Mouse (Mus musculus): ENCODE results near the gene Megf6. TPM values are rescaled to one million over a fixed set of nuclear protein-coding genes. Genes with fewer than 3 reads are reported as not detected.

Megf6 gene
- polyA plus RNA-seq, 1 experiment from 2014 or later: 10.3 TPM

GRCm38 (mm10) chr4:154247207-154248091 lies 76.9 kb downstream of the Megf6 start:
- Histone ChIP-seq H3K4me1 (ENCODE audit: control insufficient read depth, insufficient read depth, low read depth, low read length) (peaks cover 4% of the 10 kb centered on the region; the same call in 1 of the 2 replicates), H3K27me3 (replicated peaks; ENCODE audit: control insufficient read depth, insufficient read depth, low read length) (no peaks in the 10 kb centered on the region), H3K27ac (ENCODE audit: low read depth, low read length) (no peak overlapping the region), H3K9ac (ENCODE audit: low read depth, low read length) (no peak overlapping the region), H3K4me2 (ENCODE audit: low read length) (no peak overlapping the region), H3K9me3 (ENCODE audit: control insufficient read depth, low read length) (no peaks in the 10 kb centered on the region), H3K4me3 (ENCODE audit: low read length) (no peak overlapping the region), H3K36me3 (ENCODE audit: control insufficient read depth, insufficient read depth, low read length) (no peaks in the 10 kb centered on the region)
- 45% methylated on average over 21 of the region's 22 CpGs for WGBS
- ATAC-seq: no peak

GRCm38 (mm10) chr4:154248092-154248805 lies 77.7 kb downstream of the Megf6 start:
- 67% methylated on average over 21 of the region's 21 CpGs for WGBS
- Histone ChIP-seq H3K4me1 (ENCODE audit: control insufficient read depth, insufficient read depth, low read depth, low read length) (peaks cover 4% of the 10 kb centered on the region), H3K9ac (ENCODE audit: low read depth, low read length) (peak overlapping the region; percentile 23; the same call in 1 of the 2 replicates), H3K36me3 (ENCODE audit: control insufficient read depth, insufficient read depth, low read length) (no peaks in the 10 kb centered on the region), H3K4me3 (ENCODE audit: low read length) (no peak overlapping the region), H3K27ac (ENCODE audit: low read depth, low read length) (no peak overlapping the region), H3K27me3 (replicated peaks; ENCODE audit: control insufficient read depth, insufficient read depth, low read length) (no peaks in the 10 kb centered on the region), H3K4me2 (ENCODE audit: low read length) (no peak overlapping the region), H3K9me3 (ENCODE audit: control insufficient read depth, low read length) (no peaks in the 10 kb centered on the region)
- ATAC-seq: no peak

- H3K9me3 ChIP-seq (ENCODE audit: control insufficient read depth, low read length): no peaks in the 10 kb centered on the region
- peak overlapping the region; percentile 10; the same call in 1 of the 2 replicates for H3K4me2 ChIP-seq (ENCODE audit: low read length)
- peaks cover 4% of the 10 kb centered on the region for H3K4me1 ChIP-seq (ENCODE audit: control insufficient read depth, insufficient read depth, low read depth, low read length)
- H3K27me3 ChIP-seq (replicated peaks; ENCODE audit: control insufficient read depth, insufficient read depth, low read length): no peaks in the 10 kb centered on the region
- H3K4me3 ChIP-seq (ENCODE audit: low read length): no peak overlapping the region
- WGBS: 53% methylated on average over 8 of the region's 8 CpGs
- peak overlapping the region; percentile 46 for H3K9ac ChIP-seq (ENCODE audit: low read depth, low read length)
- H3K27ac ChIP-seq (ENCODE audit: low read depth, low read length): peak overlapping the region; percentile 30; the same call in 1 of the 2 replicates
- no peak for ATAC-seq
- H3K36me3 ChIP-seq (ENCODE audit: control insufficient read depth, insufficient read depth, low read length): no peaks in the 10 kb centered on the region
Observed at GRCm38 (mm10) chr4:154249316-154249715, 78.8 kb downstream of the Megf6 start.

GRCm38 (mm10) chr4:154252537-154253255 lies 82.2 kb downstream of the Megf6 start:
- no peak overlapping the region for H3K27ac ChIP-seq (ENCODE audit: low read depth, low read length)
- H3K9ac ChIP-seq (ENCODE audit: low read depth, low read length): no peak overlapping the region
- no peaks in the 10 kb centered on the region for H3K9me3 ChIP-seq (ENCODE audit: control insufficient read depth, low read length)
- no peaks in the 10 kb centered on the region; the same call in 1 of the 2 replicates for H3K4me1 ChIP-seq (ENCODE audit: control insufficient read depth, insufficient read depth, low read depth, low read length)
- H3K4me2 ChIP-seq (ENCODE audit: low read length): no peak overlapping the region
- no peaks in the 10 kb centered on the region for H3K36me3 ChIP-seq (ENCODE audit: control insufficient read depth, insufficient read depth, low read length)
- no peak overlapping the region for H3K4me3 ChIP-seq (ENCODE audit: low read length)
- no peak for ATAC-seq
- WGBS: 83% methylated on average over 17 of the region's 20 CpGs
- H3K27me3 ChIP-seq (replicated peaks; ENCODE audit: control insufficient read depth, insufficient read depth, low read length): no peaks in the 10 kb centered on the region

GRCm38 (mm10) chr4:154260755-154261154 lies 90.2 kb downstream of the Megf6 start:
- Histone ChIP-seq H3K9ac (ENCODE audit: low read depth, low read length) (no peak overlapping the region), H3K4me2 (ENCODE audit: low read length) (no peak overlapping the region), H3K27me3 (replicated peaks; ENCODE audit: control insufficient read depth, insufficient read depth, low read length) (no peaks in the 10 kb centered on the region), H3K4me1 (ENCODE audit: control insufficient read depth, insufficient read depth, low read depth, low read length) (no peaks in the 10 kb centered on the region), H3K9me3 (ENCODE audit: control insufficient read depth, low read length) (no peaks in the 10 kb centered on the region), H3K4me3 (ENCODE audit: low read length) (no peak overlapping the region), H3K36me3 (ENCODE audit: control insufficient read depth, insufficient read depth, low read length) (no peaks in the 10 kb centered on the region; the same call in 1 of the 2 replicates), H3K27ac (ENCODE audit: low read depth, low read length) (no peak overlapping the region)
- ATAC-seq: no peak
- WGBS: 77% methylated on average over 4 of the region's 5 CpGs

- no peak overlapping the region for H3K4me3 ChIP-seq (ENCODE audit: low read length)
- no peaks in the 10 kb centered on the region; the same call in 1 of the 2 replicates for H3K36me3 ChIP-seq (ENCODE audit: control insufficient read depth, insufficient read depth, low read length)
- no peak for ATAC-seq
- no peaks in the 10 kb centered on the region for H3K9me3 ChIP-seq (ENCODE audit: control insufficient read depth, low read length)
- H3K4me2 ChIP-seq (ENCODE audit: low read length): no peak overlapping the region
- H3K4me1 ChIP-seq (ENCODE audit: control insufficient read depth, insufficient read depth, low read depth, low read length): no peaks in the 10 kb centered on the region
- no peak overlapping the region for H3K9ac ChIP-seq (ENCODE audit: low read depth, low read length)
- H3K27me3 ChIP-seq (replicated peaks; ENCODE audit: control insufficient read depth, insufficient read depth, low read length): no peaks in the 10 kb centered on the region
- 65% methylated on average over 4 of the region's 4 CpGs for WGBS
- H3K27ac ChIP-seq (ENCODE audit: low read depth, low read length): no peak overlapping the region
Observed at GRCm38 (mm10) chr4:154262071-154262470, 91.5 kb downstream of the Megf6 start.

- 74% methylated on average over 6 of the region's 6 CpGs for WGBS
- no peak overlapping the region for H3K4me2 ChIP-seq (ENCODE audit: low read length)
- no peak for ATAC-seq
- peaks cover 2% of the 10 kb centered on the region; the same call in 1 of the 2 replicates for H3K36me3 ChIP-seq (ENCODE audit: control insufficient read depth, insufficient read depth, low read length)
- H3K4me3 ChIP-seq (ENCODE audit: low read length): no peak overlapping the region
- H3K9ac ChIP-seq (ENCODE audit: low read depth, low read length): no peak overlapping the region
- peaks cover 3% of the 10 kb centered on the region; the same call in 1 of the 2 replicates for H3K4me1 ChIP-seq (ENCODE audit: control insufficient read depth, insufficient read depth, low read depth, low read length)
- H3K27ac ChIP-seq (ENCODE audit: low read depth, low read length): no peak overlapping the region
- H3K9me3 ChIP-seq (ENCODE audit: control insufficient read depth, low read length): no peaks in the 10 kb centered on the region
- H3K27me3 ChIP-seq (replicated peaks; ENCODE audit: control insufficient read depth, insufficient read depth, low read length): no peaks in the 10 kb centered on the region
Observed at GRCm38 (mm10) chr4:154267511-154267910, 97.0 kb downstream of the Megf6 start.

- Histone ChIP-seq H3K27ac (ENCODE audit: low read depth, low read length) (no peak overlapping the region), H3K9me3 (ENCODE audit: control insufficient read depth, low read length) (no peaks in the 10 kb centered on the region), H3K36me3 (ENCODE audit: control insufficient read depth, insufficient read depth, low read length) (0 out of 2 replicates have a peak, but pooled peaks cover 2% of the 10 kb centered on the region), H3K4me1 (ENCODE audit: control insufficient read depth, insufficient read depth, low read depth, low read length) (peaks cover 3% of the 10 kb centered on the region; the same call in 1 of the 2 replicates), H3K27me3 (replicated peaks; ENCODE audit: control insufficient read depth, insufficient read depth, low read length) (no peaks in the 10 kb centered on the region), H3K4me3 (ENCODE audit: low read length) (no peak overlapping the region), H3K9ac (ENCODE audit: low read depth, low read length) (no peak overlapping the region), H3K4me2 (ENCODE audit: low read length) (no peak overlapping the region)
- 59% methylated on average over 10 of the region's 10 CpGs for WGBS
- ATAC-seq: peak; percentile 55; the same call in 1 of the 2 replicates
Observed at GRCm38 (mm10) chr4:154269520-154269919, 99.0 kb downstream of the Megf6 start.
